Comparison of ENCODE assay signal across 13 mouse cellular contexts in genomic region chr11:76857111-76857510, GRCm38 (mm10). TPM values are rescaled to one million over a fixed set of nuclear protein-coding genes. Genes with fewer than 3 reads are reported as not detected.
A peak's percentile ranks its signal among the peaks of the same experiment; 100 is the strongest.
DNase-seq lines count a peak whose midpoint lies in the region; ATAC-seq lines count a peak whose summit lies in the region.
"Had no signal": no experiment of that assay in that cellular context is flagged by ENCODE, and none has a peak within 500 bp of the region (broad histone marks: within the 10 kb centered on the region; RNA-seq: fewer than 3 reads in every experiment).

No protein-coding gene starts in this region.

- no peak overlapping the region for H3K9ac ChIP-seq in heart, embryonic 16.5 days (ENCODE audit: low read length)
- no peak overlapping the region for H3K9ac ChIP-seq in liver, embryonic 11.5 days (ENCODE audit: low read depth, low read length)
- H3K9ac ChIP-seq: limb, embryonic 15.5 days had no signal

- DNase-seq in gastrocnemius, adult 18-20 months (ENCODE audit: low spot score), result peak; percentile 32
- no peak for DNase-seq in gastrocnemius, postnatal 4 days (ENCODE audit: low spot score in 2 of 2)
- DNase-seq in NIH3T3 (ENCODE audit: low read depth), result peak; percentile 49
- DNase-seq in spleen, postnatal 10 days (ENCODE audit: low spot score in 2 of 2), result no peak
- no peak for DNase-seq in thymus, adult 18-20 months
- DNase-seq in liver, embryonic 11.5 days (ENCODE audit: low spot score), result no peak
- DNase-seq: gastrocnemius, postnatal 10 days had no signal

- H3K36me3 ChIP-seq in heart, embryonic 16.5 days (ENCODE audit: control insufficient read depth, insufficient read depth), result no peaks in the 10 kb centered on the region
- H3K36me3 ChIP-seq in liver, embryonic 11.5 days (ENCODE audit: control insufficient read depth, insufficient read depth, low read length), result no peaks in the 10 kb centered on the region
- H3K36me3 ChIP-seq: G1E; limb, embryonic 15.5 days had no signal

- peaks cover 33% of the 10 kb centered on the region for H3K4me1 ChIP-seq in heart, embryonic 16.5 days (ENCODE audit: control insufficient read depth, insufficient read depth, low read length)
- H3K4me1 ChIP-seq in liver, embryonic 11.5 days (replicated peaks; ENCODE audit: control insufficient read depth, insufficient read depth, low read length), result no peaks in the 10 kb centered on the region; the same call in none of the 2 replicates

- no peak for ATAC-seq in heart, embryonic 16.5 days (replicated peaks; ENCODE audit: extremely low read depth, insufficient read depth, low FRiP score)
- peak; percentile 57; the same call in 1 of the 2 replicates for ATAC-seq in megakaryocyte-erythroid progenitor cell, adult 5-6 weeks (replicated peaks; ENCODE audit: low FRiP score, low TSS enrichment, poor library complexity, severe bottlenecking)
- no peak for ATAC-seq in liver, embryonic 11.5 days (replicated peaks; ENCODE audit: low FRiP score)

- H3K27ac ChIP-seq in heart, embryonic 16.5 days (ENCODE audit: low read length), result peak overlapping the region; percentile 66
- H3K27ac ChIP-seq in liver, embryonic 11.5 days (ENCODE audit: low read depth, low read length), result no peak overlapping the region
- H3K27ac ChIP-seq: limb, embryonic 15.5 days had no signal

- 0 out of 2 replicates have a peak, but pooled peaks cover 2% of the 10 kb centered on the region for H3K9me3 ChIP-seq in heart, embryonic 16.5 days (replicated peaks; ENCODE audit: control insufficient read depth, low read length)
- no peaks in the 10 kb centered on the region for H3K9me3 ChIP-seq in liver, embryonic 11.5 days (ENCODE audit: control insufficient read depth, low read length)
- H3K9me3 ChIP-seq: G1E; limb, embryonic 15.5 days had no signal

- 27% methylated on average over 7 of the region's 7 CpGs for WGBS in heart, embryonic 16.5 days
- WGBS in liver, embryonic 11.5 days, result 69% methylated on average over 7 of the region's 7 CpGs

- H3K27me3 ChIP-seq in heart, embryonic 16.5 days (ENCODE audit: control insufficient read depth, insufficient read depth, low read length), result no peaks in the 10 kb centered on the region
- H3K27me3 ChIP-seq in liver, embryonic 11.5 days (replicated peaks; ENCODE audit: control insufficient read depth, insufficient read depth, low read length), result 0 out of 2 replicates have a peak, but pooled peaks cover 3% of the 10 kb centered on the region
- H3K27me3 ChIP-seq: limb, embryonic 15.5 days had no signal

- H3K4me3 ChIP-seq in heart, embryonic 16.5 days (ENCODE audit: low read length), result no peak overlapping the region
- H3K4me3 ChIP-seq in liver, embryonic 11.5 days (ENCODE audit: low read depth, low read length), result no peak overlapping the region
- H3K4me3 ChIP-seq: limb, embryonic 15.5 days had no signal

- no peak overlapping the region for H3K4me2 ChIP-seq in heart, embryonic 16.5 days (ENCODE audit: low read depth, low read length)
- no peak overlapping the region for H3K4me2 ChIP-seq in liver, embryonic 11.5 days
- H3K4me2 ChIP-seq: limb, embryonic 15.5 days had no signal

RNA-seq across cellular contexts. Expression of gene Cpd, which starts 10.3 kb away (rescaled TPM):
- 10 to 100 TPM; 26.2 to 29.0 TPM for total RNA-seq in gastrocnemius, adult 18-20 months (2021)
- 10 to 100 TPM; 63.3 to 66.3 TPM for total RNA-seq in gastrocnemius, postnatal 4 days (2021)
- 6.9 and 10.0 TPM in 2 replicates for polyA plus RNA-seq in heart, embryonic 16.5 days (2015; fragmentation: Nextera tagmentation; extraction: Ambion mirVana)
- total RNA-seq in megakaryocyte-erythroid progenitor cell, adult 5-6 weeks (2014; fragmentation: Nextera tagmentation), result 6.8 and 12.2 TPM in 2 replicates
- total RNA-seq in megakaryocyte-erythroid progenitor cell, adult 5-6 weeks (2017), result 5.9 TPM in 2 replicates
- polyA plus RNA-seq in liver, embryonic 11.5 days (2014; fragmentation: Nextera tagmentation; extraction: Ambion mirVana), result 14.4 and 14.5 TPM in 2 replicates

RNA-seq across cellular contexts. Expression of gene Tmigd1, which starts 44.8 kb away (rescaled TPM):
- total RNA-seq in gastrocnemius, adult 18-20 months (2021), result not detected
- under 1 TPM; 0.26 to 0.42 TPM for total RNA-seq in gastrocnemius, postnatal 4 days (2021)
- 0.21 and 2.7 TPM in 2 replicates for polyA plus RNA-seq in heart, embryonic 16.5 days (2015; fragmentation: Nextera tagmentation; extraction: Ambion mirVana)
- total RNA-seq in megakaryocyte-erythroid progenitor cell, adult 5-6 weeks (2014; fragmentation: Nextera tagmentation), result not detected in 2 replicates
- total RNA-seq in megakaryocyte-erythroid progenitor cell, adult 5-6 weeks (2017), result not detected in 2 replicates
- polyA plus RNA-seq in liver, embryonic 11.5 days (2014; fragmentation: Nextera tagmentation; extraction: Ambion mirVana), result not detected in 2 replicates
- total RNA-seq: midbrain, postnatal 0 days had no signal
- polyA plus RNA-seq: G1E; midbrain, postnatal 0 days; testis, adult 2 months had no signal

Comparison
In these comparisons a context has a peak if more than half of its experiments do, and no peak if none do; other contexts are left out.
1. DNase-seq: peak in gastrocnemius, adult 18-20 months (single experiment) and NIH3T3 (single experiment); none in gastrocnemius, postnatal 4 days (0 of 2), spleen, postnatal 10 days (0 of 2), thymus, adult 18-20 months (0 of 2) and liver, embryonic 11.5 days (single experiment).